Mouse (Mus musculus) ovary, postnatal 36 days (tissue): ENCODE results near the gene Ddb2.

Source experiments
- DNase-seq: peaks from one replicate; pipeline ENCODE4 v3.0.0; 2022; ENCODE audit warnings: low spot score, mixed read lengths

The Ddb2 gene

GRCm38 (mm10) chr2:91187431-91187830 lies 49.4 kb downstream of the Ddb2 start:
- no peak for DNase-seq

GRCm38 (mm10) chr2:91186208-91186607 lies 50.6 kb downstream of the Ddb2 start:
- DNase-seq: no peak

DNA sequence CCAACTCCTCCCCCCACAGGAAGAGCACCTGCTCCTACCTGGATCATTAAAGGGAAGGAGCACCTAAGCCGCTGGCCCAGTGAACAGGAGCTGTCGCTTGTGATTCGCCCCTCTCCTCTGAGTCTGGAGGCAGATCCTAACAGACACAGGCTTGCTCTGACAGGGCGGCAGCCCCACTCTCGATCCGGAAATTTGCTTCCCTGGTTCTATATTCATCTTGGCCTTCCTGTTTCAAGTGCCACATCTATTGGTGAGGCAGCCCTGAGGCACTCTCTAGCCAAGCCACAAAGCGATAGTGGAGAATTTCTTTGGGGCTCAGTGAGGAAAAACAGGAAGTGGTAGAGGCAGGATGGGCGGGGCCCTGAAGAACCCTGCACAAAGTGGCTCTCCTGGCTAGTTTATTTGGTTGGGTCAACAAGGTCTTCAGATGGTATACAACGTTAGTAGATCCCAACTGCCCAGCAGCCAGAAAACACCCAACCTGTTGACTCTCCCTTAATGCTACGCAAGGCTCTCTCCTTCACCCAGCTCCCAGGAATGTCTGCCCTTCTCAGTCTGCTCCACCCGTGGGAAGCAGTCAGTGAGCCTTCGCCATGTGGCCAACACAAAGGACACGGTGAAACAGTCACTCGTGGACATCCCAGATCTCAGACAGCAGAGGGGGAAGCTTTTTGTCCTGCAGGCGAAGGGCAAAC lies 52.9 kb downstream of the Ddb2 start, which contains the start of gene Madd:
Gene Madd (minus strand): TSS at position 127 of the 695 bp plus-strand sequence.
- DNase-seq: no peak

- DNase-seq: peak; percentile 89
Observed at GRCm38 (mm10) chr2:91183148-91183513, 53.7 kb downstream of the Ddb2 start.

DNA sequence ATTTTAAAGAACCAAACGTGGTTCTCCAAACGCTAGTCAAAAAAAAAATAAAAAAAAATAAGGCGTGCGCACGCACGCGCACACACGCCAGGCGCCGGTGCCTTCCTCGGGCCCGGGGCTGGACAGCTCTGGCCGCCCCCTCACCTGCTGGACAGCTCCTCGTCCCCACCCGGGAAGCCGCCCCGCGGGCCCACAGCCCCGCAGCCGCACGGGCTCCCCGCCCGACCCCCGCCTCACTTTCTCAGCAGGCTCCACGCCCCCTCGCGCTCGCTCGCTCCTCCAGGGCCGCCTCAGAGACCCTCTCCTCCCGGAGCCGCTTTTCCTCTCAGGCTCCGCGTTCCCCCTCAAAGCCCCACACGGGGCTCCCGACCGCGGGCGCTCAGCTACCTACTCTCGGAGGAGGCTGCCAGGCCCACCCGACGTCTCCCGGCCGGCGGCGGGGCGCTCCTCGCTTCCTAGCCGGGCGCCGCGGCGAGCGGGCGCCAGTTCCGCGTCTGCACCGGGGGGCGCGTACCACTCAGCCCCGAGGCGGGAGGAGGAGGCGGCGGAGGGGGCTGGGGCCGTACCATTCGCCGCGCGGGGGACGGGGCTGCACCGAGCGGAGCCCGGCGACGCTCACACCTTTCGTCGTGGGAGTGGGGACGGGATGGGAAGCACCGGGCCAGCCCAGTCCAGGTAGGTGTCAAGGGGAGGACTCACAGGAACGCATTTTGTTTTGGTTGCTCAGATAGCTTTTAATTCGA lies 54.2 kb downstream of the Ddb2 start:
- DNase-seq: peak; percentile 74

GRCm38 (mm10) chr2:91182016-91182404 lies 54.8 kb downstream of the Ddb2 start:
- no peak for DNase-seq

DNA sequence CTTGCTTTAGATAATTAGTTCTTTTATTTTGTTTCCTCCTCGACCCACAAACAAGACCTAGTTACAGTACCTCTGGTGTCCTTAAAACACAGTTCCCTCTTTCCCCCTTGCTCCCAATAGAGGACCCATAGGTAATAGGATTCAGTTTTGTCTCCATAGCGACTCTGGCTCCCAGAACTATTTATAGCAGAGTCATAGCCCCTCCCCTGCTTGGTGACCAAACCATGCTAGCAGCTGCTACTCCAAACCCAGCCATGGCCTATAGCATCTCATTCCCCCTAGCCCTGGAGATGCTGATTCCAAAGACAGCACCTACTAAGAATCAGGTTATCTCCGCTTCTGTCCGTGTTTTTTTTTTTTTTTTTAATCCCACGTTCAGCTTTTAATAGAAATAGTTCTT lies 56.1 kb downstream of the Ddb2 start:
- DNase-seq: no peak

DNA sequence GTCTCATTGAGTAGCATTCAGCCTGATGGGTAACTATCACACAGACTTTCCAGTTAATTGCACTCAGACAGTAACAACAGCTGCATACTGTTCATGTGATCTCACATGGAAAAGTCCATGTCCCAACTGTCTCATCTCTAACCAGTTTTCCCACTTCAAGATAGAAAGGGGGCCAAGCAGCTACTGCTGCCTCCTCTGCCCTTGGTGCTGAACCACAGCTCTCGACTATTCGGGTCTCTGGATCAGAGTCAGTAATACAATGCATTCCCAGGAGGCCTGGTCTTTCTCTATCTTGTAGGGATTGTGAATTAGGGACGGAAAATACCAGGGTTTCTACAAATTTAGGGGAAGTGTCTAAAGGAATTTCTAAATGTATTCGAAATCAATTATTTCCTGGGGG lies 57.0 kb downstream of the Ddb2 start:
- no peak for DNase-seq

DNA sequence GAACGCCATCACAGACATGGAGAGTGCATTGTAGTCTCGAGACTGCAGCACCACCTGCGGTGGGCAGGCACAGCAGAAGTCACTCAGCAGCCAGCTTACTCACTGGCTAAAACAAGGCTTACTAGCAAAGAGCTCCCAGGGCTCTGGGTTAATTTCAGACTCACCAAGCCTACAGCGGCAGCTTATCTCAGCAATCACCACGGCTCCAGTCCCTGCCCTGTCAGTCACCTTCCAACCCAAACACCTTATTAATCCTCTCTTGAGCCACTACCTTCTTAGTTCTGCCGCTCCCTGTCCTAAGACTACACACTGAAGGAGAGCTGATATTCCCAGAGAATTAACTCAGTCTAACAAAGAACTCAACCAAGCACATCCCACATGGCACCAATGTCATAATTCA lies 60.5 kb downstream of the Ddb2 start:
- no peak for DNase-seq

- DNase-seq: no peak
Observed at GRCm38 (mm10) chr2:91175490-91175889, 61.3 kb downstream of the Ddb2 start.

DNA sequence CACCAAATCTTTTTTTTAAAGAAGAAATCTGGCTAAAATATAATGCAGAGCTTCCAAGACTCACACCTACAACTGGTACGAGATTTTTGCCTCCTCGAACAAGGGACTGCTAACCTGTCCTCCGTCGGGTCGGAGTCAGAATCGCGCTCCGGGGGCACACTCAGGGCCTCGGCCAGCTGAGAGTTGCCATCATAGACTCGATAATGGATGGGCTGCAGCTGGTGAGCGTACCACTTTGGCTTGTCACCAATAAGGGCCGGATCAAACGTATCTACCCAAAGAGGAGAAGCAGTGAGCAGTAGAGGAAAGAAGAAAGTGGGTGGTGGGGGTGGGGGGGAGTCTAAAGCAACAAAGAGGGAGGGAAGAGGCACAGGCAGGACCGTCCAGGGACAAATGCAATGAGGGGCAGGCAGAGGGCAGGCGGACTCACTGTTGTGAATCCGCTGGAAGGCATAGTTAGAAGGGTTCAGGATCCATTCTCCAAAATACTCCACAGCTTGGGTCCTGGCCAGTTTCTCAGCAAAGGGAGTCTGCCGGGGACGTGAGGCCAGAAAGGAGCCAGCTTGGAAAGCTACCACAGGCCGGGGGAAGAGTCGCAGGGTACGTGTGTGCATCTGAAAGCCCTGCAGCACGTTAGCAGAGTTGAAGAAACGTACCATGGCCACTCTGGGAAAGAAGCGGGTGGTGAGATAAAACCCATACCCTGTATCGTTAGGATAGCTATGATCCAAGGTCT lies 67.0 kb downstream of the Ddb2 start:
- no peak for DNase-seq

DNA sequence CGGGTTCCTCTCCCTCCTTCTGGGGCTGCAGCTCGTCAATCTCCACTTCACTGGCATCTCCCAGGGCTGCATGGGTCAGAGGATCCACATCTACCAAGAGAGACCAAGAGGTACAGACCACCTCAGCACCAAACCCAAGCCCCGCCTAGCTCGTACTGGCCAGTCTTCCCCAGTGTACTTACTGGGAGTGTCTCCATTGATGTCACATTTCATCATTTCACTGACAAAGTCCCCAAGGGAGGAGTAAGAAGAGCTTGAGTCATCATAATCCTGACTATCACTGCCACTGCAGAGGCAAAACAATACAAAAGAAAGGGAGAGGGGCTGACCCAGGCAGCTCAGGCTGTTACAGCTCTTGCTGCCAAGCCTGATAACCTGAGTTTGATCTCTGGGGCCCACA lies 69.2 kb downstream of the Ddb2 start:
- DNase-seq: no peak

- DNase-seq: no peak
Observed at GRCm38 (mm10) chr2:91164991-91165390, 71.8 kb downstream of the Ddb2 start.

DNA sequence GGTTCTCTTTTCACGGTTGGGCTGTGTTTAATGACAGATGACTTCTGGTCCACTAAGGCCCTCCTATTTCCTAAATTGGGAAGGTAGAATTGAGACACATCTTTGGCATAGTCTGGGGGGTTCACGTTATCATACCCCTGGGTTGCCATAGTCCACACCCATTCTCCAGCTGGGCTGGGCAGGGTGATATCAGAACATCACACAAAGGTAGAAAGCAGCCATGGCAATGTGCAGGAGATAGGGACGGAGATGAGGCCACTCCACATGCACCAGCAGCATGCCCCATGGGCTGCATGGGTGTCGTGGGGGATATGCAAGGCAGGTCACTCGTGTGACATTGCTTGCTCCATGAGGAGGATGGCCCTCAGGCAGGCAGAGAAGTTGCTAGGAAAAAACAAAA lies 73.2 kb downstream of the Ddb2 start:
- DNase-seq: no peak

DNA sequence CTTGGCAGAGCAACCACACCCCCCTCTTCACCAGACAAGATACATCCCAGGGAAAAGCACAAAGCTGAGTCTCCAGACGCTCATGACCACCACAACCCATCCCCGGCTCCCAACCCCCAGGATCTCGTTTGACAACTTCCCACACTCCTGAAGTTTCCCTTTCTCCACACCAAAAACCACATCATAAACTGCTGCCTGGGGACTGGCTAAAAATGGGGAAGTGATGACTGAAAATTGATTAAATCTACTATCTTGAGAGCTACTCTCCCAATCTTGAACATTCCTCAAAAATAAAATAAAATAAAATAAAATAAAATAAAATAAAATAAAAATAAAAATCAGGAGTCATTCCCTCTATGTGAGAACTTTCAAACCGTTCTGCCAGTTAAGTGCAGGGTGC lies 73.8 kb downstream of the Ddb2 start:
- no peak for DNase-seq
